Mouse (Mus musculus) embryo, embryonic 11 days (tissue): ENCODE measurements around the gene Cops6.
A peak's percentile ranks its signal among the peaks of the same experiment; 100 is the strongest.

ENCODE experiments used
- DNase-seq: peaks from one replicate; pipeline ENCODE4 v3.0.0-alpha.2; 2015

Gene Cops6

DNA sequence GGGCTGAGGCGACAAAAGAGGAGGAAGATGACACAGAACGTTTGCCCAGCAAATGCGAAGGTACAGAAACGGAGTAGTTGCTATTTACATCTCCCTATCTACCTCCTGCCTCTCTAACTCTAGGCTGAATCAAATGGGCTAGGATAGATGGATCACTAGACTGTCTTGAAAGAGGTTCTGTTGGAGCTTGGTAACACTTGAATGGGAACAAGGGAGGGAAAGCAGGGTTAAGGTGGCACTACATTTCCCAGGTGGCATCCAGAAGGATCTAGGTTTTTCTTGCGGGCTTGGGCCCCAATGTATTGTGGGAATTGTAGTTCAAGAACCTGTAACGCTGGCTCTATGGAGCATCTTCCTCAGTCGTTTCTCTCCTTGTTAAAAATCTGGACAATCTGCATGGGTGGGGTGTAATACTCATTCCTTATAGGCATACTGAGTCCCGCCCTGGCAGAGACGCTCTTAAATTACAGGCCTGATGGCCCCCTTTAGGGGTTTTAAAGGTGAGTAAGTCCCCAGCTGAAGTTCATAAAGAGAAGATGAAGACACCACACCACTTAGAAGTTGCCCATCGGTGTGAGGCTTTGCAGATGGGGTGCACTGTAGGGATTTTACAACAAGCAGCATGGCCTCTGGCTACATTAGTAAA is 26.9 kb downstream of the Cops6 start:
- peak; percentile 88 for DNase-seq

DNA sequence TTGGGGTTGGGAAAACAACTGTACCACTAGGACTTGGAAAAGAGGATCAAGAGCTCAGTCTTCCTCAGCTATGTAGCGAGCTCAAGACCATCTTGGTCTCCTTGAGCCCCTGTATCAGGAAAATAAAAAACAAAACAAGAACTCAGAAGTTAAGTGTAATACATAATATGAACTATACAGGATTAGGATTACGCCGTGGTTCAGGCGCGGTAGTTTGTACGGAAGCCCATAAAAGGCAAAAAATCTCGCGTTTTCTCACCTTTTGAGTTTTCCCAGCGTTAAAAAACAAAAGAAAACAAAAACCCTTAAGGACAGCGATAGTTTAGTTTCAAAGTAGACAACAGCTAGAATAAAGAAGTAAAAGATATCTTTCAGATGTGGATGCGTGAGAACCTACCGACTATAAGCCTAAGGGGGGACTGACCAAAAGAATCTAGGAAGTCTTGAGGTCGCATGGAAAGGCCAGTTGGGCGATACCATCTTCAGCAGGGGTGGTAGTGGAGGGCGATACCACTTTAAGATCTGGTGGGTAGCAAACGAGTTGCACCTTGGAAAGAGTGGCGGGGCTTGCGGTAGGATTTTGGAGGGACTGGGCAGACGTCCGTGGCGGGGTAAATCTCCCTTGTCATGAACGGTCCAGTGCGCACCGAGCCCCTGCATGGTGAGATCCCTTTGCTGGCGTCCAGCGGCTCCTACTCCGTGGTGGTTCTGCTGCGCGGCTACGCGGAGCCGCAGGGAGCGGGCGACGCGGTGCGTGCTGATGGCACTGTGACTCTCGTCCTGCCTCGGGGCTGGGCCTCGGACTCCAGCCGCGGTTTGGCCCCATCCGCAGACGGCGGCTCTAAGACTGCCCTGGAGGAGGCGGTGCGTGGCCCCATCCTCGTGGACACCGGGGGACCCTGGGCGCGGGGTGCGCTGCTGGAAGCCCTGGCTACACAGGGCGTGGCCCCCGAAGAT is 33.2 kb downstream of the Cops6 start, which contains the start of gene Mblac1:
Gene Mblac1 (plus strand): TSS at position 544 of the 957 bp plus-strand sequence.
- peak; percentile 86 for DNase-seq

DNA sequence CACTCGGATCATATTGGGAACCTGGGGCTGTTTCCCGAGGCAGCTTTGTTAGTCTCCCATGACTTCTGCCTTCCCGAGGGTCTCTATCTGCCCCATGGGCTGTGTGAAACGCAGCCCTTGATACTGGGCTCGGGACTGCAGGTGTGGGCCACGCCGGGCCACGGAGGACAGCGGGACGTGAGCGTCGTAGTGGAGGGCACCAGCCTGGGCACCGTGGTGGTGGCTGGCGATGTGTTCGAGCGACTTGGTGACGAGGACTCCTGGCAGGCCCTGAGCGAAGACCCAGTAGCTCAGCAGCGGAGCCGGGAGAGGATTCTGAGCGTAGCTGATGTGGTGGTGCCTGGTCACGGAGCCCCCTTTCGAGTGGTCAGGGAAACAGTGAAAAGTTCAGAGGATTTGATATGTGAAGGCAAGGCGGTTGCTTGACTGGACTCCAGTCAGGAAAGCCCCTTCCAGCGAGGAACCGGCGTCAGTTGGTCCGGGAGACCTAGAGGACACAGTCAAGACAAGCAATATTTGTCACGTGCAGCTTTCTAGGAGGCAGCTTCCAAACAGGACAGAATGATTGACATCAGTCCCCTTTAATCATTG is 34.0 kb downstream of the Cops6 start:
- DNase-seq = peak; percentile 63

DNA sequence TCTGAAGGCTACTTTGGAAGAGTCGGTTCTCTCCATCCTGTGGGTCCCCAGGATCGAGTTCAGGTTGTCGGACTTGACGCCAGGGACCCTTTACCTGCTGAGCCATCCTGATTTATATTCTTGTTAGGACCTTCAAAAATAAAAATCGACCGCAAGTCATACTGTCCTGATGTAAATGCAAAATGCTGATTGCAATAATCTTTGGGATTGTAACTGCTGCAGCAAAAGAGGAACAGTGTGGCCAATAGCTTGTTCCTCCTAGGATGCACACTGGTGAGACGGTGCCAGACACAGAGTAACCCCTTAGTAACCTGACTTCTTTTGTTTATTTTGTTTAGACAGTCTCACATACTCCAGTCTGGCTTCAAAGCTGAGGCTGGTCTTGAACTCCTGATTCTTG is 34.6 kb downstream of the Cops6 start:
- no peak for DNase-seq

DNA sequence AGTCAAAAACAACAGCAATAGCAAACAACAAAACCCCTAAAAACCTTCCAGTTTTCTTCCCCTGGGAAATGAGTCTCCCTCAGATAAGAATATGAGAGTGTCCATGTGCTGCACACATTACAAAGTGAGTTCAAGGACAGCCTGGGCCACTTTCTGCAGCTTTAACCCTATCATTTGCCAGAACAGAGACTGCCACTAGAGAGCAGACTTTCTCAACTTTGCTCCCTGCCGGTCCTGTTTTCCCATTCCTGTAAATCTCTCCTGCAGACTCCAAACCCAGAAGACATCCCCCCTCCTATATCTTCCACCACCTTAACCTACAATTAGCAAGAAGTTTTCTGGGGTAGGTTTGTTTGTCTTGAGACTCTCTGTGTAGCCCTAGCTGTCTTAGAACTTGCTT is 38.7 kb downstream of the Cops6 start:
- peak; percentile 19 for DNase-seq

DNA sequence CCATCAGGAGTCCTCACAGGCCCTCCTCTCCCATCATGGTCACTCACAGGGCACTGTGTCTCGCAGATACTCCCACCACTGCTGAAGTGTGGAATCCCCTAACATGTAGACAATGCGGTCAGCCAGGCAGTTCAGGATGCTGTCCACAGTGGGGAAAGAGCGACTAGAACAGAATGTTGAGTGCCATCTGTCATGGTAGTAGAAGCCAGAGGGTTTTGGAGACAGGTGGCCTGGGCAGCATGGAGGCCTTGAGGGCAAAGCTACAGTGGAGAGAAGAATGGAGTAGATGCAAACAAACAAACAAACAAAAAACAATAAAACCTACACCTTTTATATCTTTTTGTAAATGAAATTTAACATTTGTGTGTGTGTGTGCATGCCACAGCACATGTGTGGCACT is 41.2 kb downstream of the Cops6 start:
- no peak for DNase-seq

DNA sequence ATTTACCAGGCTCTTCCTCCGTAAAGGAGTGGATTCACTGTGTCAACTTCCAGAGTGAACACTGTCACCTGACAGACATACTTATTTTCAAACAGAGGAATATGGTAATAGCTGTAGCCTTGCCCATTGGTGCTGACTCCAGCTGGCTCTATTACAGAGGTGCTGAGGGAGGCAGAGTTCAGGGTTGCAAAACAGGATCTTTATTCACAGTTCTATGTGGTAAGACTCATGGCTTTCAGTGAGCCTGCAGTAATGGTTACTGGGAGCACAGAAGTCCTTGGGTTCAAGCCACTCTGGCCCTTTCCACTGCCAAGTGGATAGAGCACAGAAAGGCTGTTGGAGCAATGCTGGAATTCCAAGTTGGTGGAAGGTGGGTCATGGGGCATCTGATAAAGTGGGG is 46.4 kb downstream of the Cops6 start:
- no peak for DNase-seq

DNA sequence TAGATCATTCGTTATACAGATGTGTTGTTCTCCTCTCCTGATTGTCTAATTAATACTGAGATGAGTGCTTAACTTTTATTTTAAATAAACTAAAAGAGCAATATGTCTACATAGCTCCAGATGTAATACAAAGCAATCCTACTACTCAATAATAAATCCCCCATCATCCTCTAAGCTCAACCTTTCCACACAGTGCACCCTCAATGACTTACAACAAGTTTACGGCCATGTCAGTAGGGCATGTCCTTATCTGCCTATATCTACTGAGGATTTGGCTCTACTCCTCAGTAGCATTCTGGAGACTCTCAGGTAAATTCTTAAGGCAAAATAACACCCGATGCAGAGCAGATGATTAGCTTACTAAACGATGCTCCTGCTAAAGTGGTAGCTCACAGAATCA is 47.0 kb downstream of the Cops6 start:
- DNase-seq = no peak
